Mouse (Mus musculus) liver, adult 2 months (tissue): ENCODE measurements at regions not wholly inside any gene's neighbourhood (a gene's known extent, or its start where the extent isn't known, plus 50 kb on each side); places are given as distances from the start of the nearest gene placed in this dataset.

Experiments
- DNase-seq: peaks from one replicate; pipeline ENCODE4 v3.0.0-alpha.2; 2011; ENCODE audit warnings: low read depth, low spot score; ENCODE audit errors: extremely low read depth
- H3K27ac ChIP-seq: fragments of 200-500 bp; replicated peaks from 2 replicates; pipeline ENCODE4 v1.5.1; 2012; ENCODE audit warnings: low read depth, mild to moderate bottlenecking, control low read depth, inconsistent platforms, low read length; ENCODE audit not compliant: insufficient read depth
- H3K27me3 ChIP-seq: fragments of 200-500 bp; 2 replicates; pipeline ENCODE4 v1.6.1; 2012; ENCODE audit warnings: mild to moderate bottlenecking, moderate library complexity, low read length, inconsistent platforms; ENCODE audit not compliant: control insufficient read depth, insufficient read depth
- H3K36me3 ChIP-seq: fragments of 200-500 bp; 2 replicates; pipeline ENCODE4 v1.6.1; 2012; ENCODE audit warnings: low read length, inconsistent platforms; ENCODE audit not compliant: control insufficient read depth, insufficient read depth
- H3K4me1 ChIP-seq: fragments of 200-500 bp; 2 replicates; pipeline ENCODE4 v1.6.1; 2011; ENCODE audit warnings: low read length; ENCODE audit not compliant: control insufficient read depth, insufficient read depth
- H3K4me3 ChIP-seq: fragments of 200-500 bp; 2 replicates; pipeline ENCODE4 v1.5.1; 2011; ENCODE audit warnings: low read depth, mild to moderate bottlenecking, control low read depth, low read length, moderate library complexity; ENCODE audit not compliant: insufficient read depth
- H3K79me2 ChIP-seq: fragments of 200-500 bp; 2 replicates; pipeline ENCODE4 v1.6.1; 2012; ENCODE audit warnings: inconsistent platforms, mild to moderate bottlenecking, low read length, moderate library complexity; ENCODE audit not compliant: control insufficient read depth, insufficient read depth
- H3K9ac ChIP-seq: fragments of 200-500 bp; 2 replicates; pipeline ENCODE4 v1.6.1; 2012; ENCODE audit warnings: low read depth, mild to moderate bottlenecking, control low read depth, inconsistent platforms, low read length
- CTCF ChIP-seq: fragments of 200-500 bp; IDR thresholded peaks from 2 replicates; pipeline ENCODE4 v1.5.1; 2011; ENCODE audit warnings: low read depth, low read length, control low read depth
- POLR2A ChIP-seq: fragments of 200-500 bp; IDR thresholded peaks from 2 replicates; pipeline ENCODE4 v1.6.1; 2011; ENCODE audit warnings: low read length, control low read depth; ENCODE audit not compliant: insufficient read depth; ENCODE audit errors: extremely low read depth
- WGBS: fragments of 180-500 bp; shearing (Covaris S2); methylation state at CpG from one replicate; pipeline ENCODE4 v1.1.7; 2018; 5-methylcytosine and 5-hydroxymethylcytosine counted together

- no peak overlapping the region for H3K27ac ChIP-seq
- H3K4me3 ChIP-seq, result no peak overlapping the region; the same call in 1 of the 2 replicates
- H3K79me2 ChIP-seq, result no peaks in the 10 kb centered on the region
- no peak overlapping the region for H3K9ac ChIP-seq
- no peaks in the 10 kb centered on the region for H3K4me1 ChIP-seq
- WGBS, result 80% methylated on average over 10 of the region's 10 CpGs
- no peak for TF ChIP-seq POLR2A
- no peak for TF ChIP-seq CTCF
- H3K27me3 ChIP-seq, result no peaks in the 10 kb centered on the region
- DNase-seq, result no peak
- H3K36me3 ChIP-seq, result no peaks in the 10 kb centered on the region
These were observed 79.9 kb downstream of the Avpr1a start for GRCm38 (mm10) chr10:122528222-122528621.

GRCm38 (mm10) chr10:122528973-122529703, 80.8 kb downstream of the Avpr1a start:
- Histone ChIP-seq H3K27me3 (no peaks in the 10 kb centered on the region), H3K4me1 (no peaks in the 10 kb centered on the region), H3K27ac (no peak overlapping the region), H3K4me3 (no peak overlapping the region), H3K79me2 (no peaks in the 10 kb centered on the region), H3K36me3 (no peaks in the 10 kb centered on the region), H3K9ac (no peak overlapping the region)
- TF ChIP-seq POLR2A (no peak), CTCF (peak; percentile 47)
- 45% methylated on average over 4 of the region's 4 CpGs for WGBS
- DNase-seq, result peak; percentile 60

GRCm38 (mm10) chr10:122534714-122535113, 86.4 kb downstream of the Avpr1a start:
- no peaks in the 10 kb centered on the region for H3K27me3 ChIP-seq
- 69% methylated on average over 5 of the region's 5 CpGs for WGBS
- TF ChIP-seq CTCF (no peak), POLR2A (no peak)

GRCm38 (mm10) chr10:122535137-122535536, 86.8 kb downstream of the Avpr1a start:
- H3K9ac ChIP-seq, result no peak overlapping the region
- no peak overlapping the region for H3K4me3 ChIP-seq
- no peak overlapping the region for H3K27ac ChIP-seq
- H3K27me3 ChIP-seq, result no peaks in the 10 kb centered on the region
- TF ChIP-seq CTCF (no peak), POLR2A (no peak)
- H3K36me3 ChIP-seq, result no peaks in the 10 kb centered on the region
- 79% methylated on average over 5 of the region's 5 CpGs for WGBS
- H3K79me2 ChIP-seq, result no peaks in the 10 kb centered on the region
- DNase-seq, result no peak
- H3K4me1 ChIP-seq, result no peaks in the 10 kb centered on the region

More at GRCm38 (mm10) chr10:122534714-122535113, 86.4 kb downstream of the Avpr1a start:
- H3K4me1 ChIP-seq, result no peaks in the 10 kb centered on the region
- no peak for DNase-seq
- no peaks in the 10 kb centered on the region for H3K36me3 ChIP-seq
- no peak overlapping the region for H3K27ac ChIP-seq
- no peak overlapping the region for H3K9ac ChIP-seq
- H3K79me2 ChIP-seq, result no peaks in the 10 kb centered on the region
- no peak overlapping the region for H3K4me3 ChIP-seq

- Histone ChIP-seq H3K4me1 (no peaks in the 10 kb centered on the region), H3K9ac (no peak overlapping the region), H3K36me3 (no peaks in the 10 kb centered on the region), H3K27ac (no peak overlapping the region), H3K4me3 (no peak overlapping the region), H3K79me2 (no peaks in the 10 kb centered on the region), H3K27me3 (no peaks in the 10 kb centered on the region)
- TF ChIP-seq POLR2A, result no peak
- 32% methylated on average over 7 of the region's 7 CpGs for WGBS
- DNase-seq, result no peak
These were observed 91.4 kb downstream of the Avpr1a start for GRCm38 (mm10) chr10:122539655-122540054.

- Histone ChIP-seq H3K9ac (no peak overlapping the region), H3K36me3 (no peaks in the 10 kb centered on the region), H3K79me2 (no peaks in the 10 kb centered on the region), H3K4me1 (no peaks in the 10 kb centered on the region), H3K27ac (no peak overlapping the region), H3K27me3 (no peaks in the 10 kb centered on the region), H3K4me3 (no peak overlapping the region)
- WGBS, result 75% methylated on average over 9 of the region's 9 CpGs
- DNase-seq, result no peak
- TF ChIP-seq POLR2A (no peak), CTCF (no peak)
These were observed 94.3 kb downstream of the Avpr1a start for GRCm38 (mm10) chr10:122542573-122542972.
